Mouse (Mus musculus): ENCODE results near the gene Csk. TPM values are rescaled to one million over a fixed set of nuclear protein-coding genes. Genes with fewer than 3 reads are reported as not detected.

The Csk gene
- polyA plus RNA-seq (2012; rRNA removed) = 41.3 and 58.2 TPM in 2 replicates

- no peak for DNase-seq (ENCODE audit: low read depth)
Observed at GRCm38 (mm10) chr9:57653283-57653682, at the start of gene Csk. Csk (minus strand) TSS chr9:57653631.

GRCm38 (mm10) chr9:57698466-57699150 is 45.2 kb upstream of the Csk start:
- DNase-seq (ENCODE audit: low read depth) = no peak

- DNase-seq (ENCODE audit: low read depth) = no peak
Observed at GRCm38 (mm10) chr9:57697380-57697779, 43.9 kb upstream of the Csk start.

- DNase-seq (ENCODE audit: low read depth) = no peak
Observed at GRCm38 (mm10) chr9:57696380-57697285, 43.2 kb upstream of the Csk start.

GRCm38 (mm10) chr9:57694108-57694507 is 40.7 kb upstream of the Csk start:
- DNase-seq (ENCODE audit: low read depth) = no peak

- DNase-seq (ENCODE audit: low read depth) = no peak
Observed at GRCm38 (mm10) chr9:57688606-57689005, 35.2 kb upstream of the Csk start.

- no peak for DNase-seq (ENCODE audit: low read depth)
Observed at GRCm38 (mm10) chr9:57688158-57688557, 34.7 kb upstream of the Csk start.

GRCm38 (mm10) chr9:57687751-57688150 is 34.3 kb upstream of the Csk start, which contains the start of gene Cyp1a1:
Cyp1a1 (plus strand) TSS chr9:57687928.
- DNase-seq (ENCODE audit: low read depth) = no peak

GRCm38 (mm10) chr9:57686011-57686410 is 32.6 kb upstream of the Csk start:
- no peak for DNase-seq (ENCODE audit: low read depth)

GRCm38 (mm10) chr9:57683520-57683919 is 30.1 kb upstream of the Csk start, which contains the start of gene Cyp1a2:
Cyp1a2 (minus strand) TSS chr9:57683703.
- no peak for DNase-seq (ENCODE audit: low read depth)

- DNase-seq (ENCODE audit: low read depth) = no peak
Observed at GRCm38 (mm10) chr9:57681411-57681810, 28.0 kb upstream of the Csk start.

GRCm38 (mm10) chr9:57671500-57671899 is 18.1 kb upstream of the Csk start:
- DNase-seq (ENCODE audit: low read depth) = no peak

GRCm38 (mm10) chr9:57671037-57671436 is 17.6 kb upstream of the Csk start:
- DNase-seq (ENCODE audit: low read depth) = no peak

- DNase-seq (ENCODE audit: low read depth) = no peak
Observed at GRCm38 (mm10) chr9:57669566-57669965, 16.1 kb upstream of the Csk start.

- no peak for DNase-seq (ENCODE audit: low read depth)
Observed at GRCm38 (mm10) chr9:57668277-57668676, 14.8 kb upstream of the Csk start.

GRCm38 (mm10) chr9:57667817-57668216 is 14.4 kb upstream of the Csk start:
- DNase-seq (ENCODE audit: low read depth) = no peak

- no peak for DNase-seq (ENCODE audit: low read depth)
Observed at GRCm38 (mm10) chr9:57667136-57667535, 13.7 kb upstream of the Csk start.

- no peak for DNase-seq (ENCODE audit: low read depth)
Observed at GRCm38 (mm10) chr9:57666536-57666935, 13.1 kb upstream of the Csk start.

GRCm38 (mm10) chr9:57664616-57665015 is 11.2 kb upstream of the Csk start:
- no peak for DNase-seq (ENCODE audit: low read depth)

- no peak for DNase-seq (ENCODE audit: low read depth)
Observed at GRCm38 (mm10) chr9:57661552-57661951, 8.1 kb upstream of the Csk start.

- no peak for DNase-seq (ENCODE audit: low read depth)
Observed at GRCm38 (mm10) chr9:57660501-57660900, 7.1 kb upstream of the Csk start.

- no peak for DNase-seq (ENCODE audit: low read depth)
Observed at GRCm38 (mm10) chr9:57659774-57660173, 6.3 kb upstream of the Csk start.

GRCm38 (mm10) chr9:57658970-57659369 is 5.5 kb upstream of the Csk start:
- DNase-seq (ENCODE audit: low read depth) = no peak
